Mouse (Mus musculus) midbrain, embryonic 11.5 days (tissue): ENCODE measurements around the gene Rnf214. TPM values are rescaled to one million over a fixed set of nuclear protein-coding genes. Genes with fewer than 3 reads are reported as not detected.

Experiments used
- ATAC-seq: fragments of 200-750 bp; cut with Nextera tagmentation; 2 replicates; pipeline ENCODE4 v1.8.0; 2017; ENCODE audit warnings: moderate TSS enrichment, moderate library complexity; ENCODE audit not compliant: low FRiP score
- DNase-seq: peaks from one replicate; pipeline ENCODE4 v3.0.0; 2015; ENCODE audit warnings: low spot score; ENCODE audit errors: missing footprints
- H3K27ac ChIP-seq: fragments of 300-500 bp; sonication (generic); 2 replicates; pipeline ENCODE4 v1.5.1; 2014; ENCODE audit warnings: low read depth, low read length
- H3K27me3 ChIP-seq: fragments of 300-500 bp; sonication (generic); 2 replicates; pipeline ENCODE4 v1.6.1; 2014; ENCODE audit warnings: mild to moderate bottlenecking, low read length, moderate library complexity, mixed read lengths; ENCODE audit not compliant: control insufficient read depth, insufficient read depth
- H3K36me3 ChIP-seq: fragments of 300-500 bp; sonication (generic); 2 replicates; pipeline ENCODE4 v1.6.1; 2014; ENCODE audit warnings: mild to moderate bottlenecking, low read length, moderate library complexity, mixed read lengths; ENCODE audit not compliant: control insufficient read depth, insufficient read depth
- H3K4me1 ChIP-seq: fragments of 300-500 bp; sonication (generic); 2 replicates; pipeline ENCODE4 v1.6.1; 2014; ENCODE audit warnings: low read length; ENCODE audit not compliant: control insufficient read depth, insufficient read depth
- H3K4me2 ChIP-seq: fragments of 300-500 bp; sonication (generic); 2 replicates; pipeline ENCODE4 v1.6.1; 2014; ENCODE audit warnings: mild to moderate bottlenecking, moderate library complexity
- H3K4me3 ChIP-seq: fragments of 300-500 bp; sonication (generic); 2 replicates; pipeline ENCODE4 v1.5.1; 2014; ENCODE audit warnings: low read depth, low read length
- H3K9ac ChIP-seq: fragments of 300-500 bp; sonication (generic); 2 replicates; pipeline ENCODE4 v1.6.1; 2014; ENCODE audit warnings: low read length
- H3K9me3 ChIP-seq: fragments of 300-500 bp; sonication (generic); 2 replicates; pipeline ENCODE4 v1.6.1; 2016; ENCODE audit warnings: low read length; ENCODE audit not compliant: control insufficient read depth
- WGBS: fragments of 180-500 bp; shearing (Covaris S2); extraction: QIAGEN DNeasy Blood & Tissue Kit; methylation state at CpG from one replicate; pipeline ENCODE4 v1.1.7; 2014; 5-methylcytosine and 5-hydroxymethylcytosine counted together
- polyA plus RNA-seq: library from polyadenylated mRNA; unstranded; fragments of >200 nt; fragmentation: Nextera tagmentation; extraction: Ambion mirVana; gene quantifications from 2 replicates; pipeline ENCODE4 v1.2.1, GENCODE M21; 2014

Rnf214 gene
- polyA plus RNA-seq, 1 experiment from 2014 or later, result 73.4 TPM

DNA sequence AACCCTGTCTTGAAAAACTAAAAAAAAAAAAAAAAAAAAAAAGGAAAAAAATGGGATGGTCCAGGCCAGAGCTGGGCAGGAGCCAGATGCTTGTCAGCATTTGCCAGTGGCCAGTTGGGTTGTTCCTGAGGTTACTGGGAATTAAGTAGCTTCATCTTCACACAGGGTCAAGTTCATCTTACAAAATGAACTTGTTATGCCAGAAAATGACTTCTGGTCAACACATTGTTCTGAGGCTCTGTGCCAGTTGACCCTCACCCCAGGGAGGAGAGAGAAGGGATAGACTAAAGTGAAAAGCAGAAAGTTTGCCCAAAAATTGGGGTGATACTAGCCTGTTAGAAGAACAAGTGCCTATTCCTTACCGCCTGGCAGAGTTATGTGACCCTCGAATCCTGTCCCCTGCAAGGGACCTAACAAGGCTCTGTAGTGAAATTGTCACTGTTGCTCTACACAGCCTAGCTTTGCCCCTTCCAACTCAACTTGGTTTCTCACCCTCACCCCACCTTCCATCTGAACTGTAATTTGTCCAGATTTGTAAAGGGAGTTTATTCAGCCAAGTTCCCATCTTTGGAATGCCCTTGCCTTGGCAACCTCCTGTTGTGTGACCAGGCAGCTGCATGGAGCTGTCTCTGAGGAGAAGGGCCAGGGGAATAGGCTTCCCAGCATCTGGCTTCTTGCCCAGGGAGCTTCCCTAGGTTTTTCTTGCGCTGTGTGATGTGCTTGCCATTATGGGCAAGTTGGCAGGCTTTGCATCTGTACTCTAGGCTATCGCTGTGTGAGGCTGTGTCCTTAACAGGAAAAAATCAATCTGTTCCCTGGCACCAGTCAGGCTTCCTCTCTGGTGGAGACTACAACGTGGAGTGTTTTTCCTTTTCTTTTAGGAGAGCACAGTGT, 10.6 kb upstream of the Rnf214 start:
- no peak overlapping the region for H3K9ac ChIP-seq
- no peaks in the 10 kb centered on the region for H3K4me1 ChIP-seq
- no peaks in the 10 kb centered on the region for H3K9me3 ChIP-seq
- 90% methylated on average over 5 of the region's 5 CpGs for WGBS
- no peak overlapping the region for H3K27ac ChIP-seq
- DNase-seq (no peak), ATAC-seq (no peak)
- H3K36me3 ChIP-seq, result peaks cover 6% of the 10 kb centered on the region
- no peak overlapping the region for H3K4me3 ChIP-seq
- no peak overlapping the region for H3K4me2 ChIP-seq
- H3K27me3 ChIP-seq, result no peaks in the 10 kb centered on the region

- no peaks in the 10 kb centered on the region for H3K27me3 ChIP-seq
These were observed 8.9 kb upstream of the Rnf214 start for GRCm38 (mm10) chr9:45915659-45916058.

GRCm38 (mm10) chr9:45911673-45912072, 5.0 kb upstream of the Rnf214 start:
- Histone ChIP-seq H3K9me3 (no peaks in the 10 kb centered on the region), H3K4me2 (no peak overlapping the region), H3K9ac (no peak overlapping the region), H3K27me3 (no peaks in the 10 kb centered on the region), H3K36me3 (peaks cover 13% of the 10 kb centered on the region; the same call in 1 of the 2 replicates), H3K4me1 (peaks cover 6% of the 10 kb centered on the region), H3K27ac (no peak overlapping the region), H3K4me3 (no peak overlapping the region)
- WGBS, result 67% methylated on average over 1 of the region's 1 CpGs
- ATAC-seq (no peak), DNase-seq (peak; percentile 87)

More at GRCm38 (mm10) chr9:45915659-45916058, 8.9 kb upstream of the Rnf214 start:
- Histone ChIP-seq H3K9ac (no peak overlapping the region), H3K4me3 (no peak overlapping the region), H3K4me2 (no peak overlapping the region), H3K9me3 (no peaks in the 10 kb centered on the region), H3K4me1 (no peaks in the 10 kb centered on the region), H3K36me3 (peaks cover 10% of the 10 kb centered on the region; the same call in 1 of the 2 replicates), H3K27ac (no peak overlapping the region)
- WGBS, result 93% methylated on average over 2 of the region's 2 CpGs
- no peak for ATAC-seq
- DNase-seq, result no peak

DNA sequence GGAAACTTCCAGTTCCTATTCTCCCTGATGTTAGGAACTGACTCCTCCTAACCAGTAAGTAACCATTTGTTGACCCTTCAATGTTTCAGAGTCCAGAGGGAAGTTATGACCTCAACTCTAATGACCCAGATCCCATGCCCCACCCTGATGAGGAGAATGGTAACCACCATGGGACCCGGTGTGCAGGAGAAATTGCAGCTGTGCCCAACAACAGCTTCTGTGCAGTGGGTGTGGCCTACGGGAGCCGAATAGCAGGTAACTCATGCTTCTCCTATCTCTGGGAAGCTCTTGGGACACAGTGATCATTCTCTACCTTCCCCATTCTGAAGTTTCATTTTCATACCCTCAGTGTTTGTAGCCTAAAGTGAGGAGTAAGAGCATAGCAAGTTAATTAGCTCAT, 4.3 kb upstream of the Rnf214 start:
- peaks cover 13% of the 10 kb centered on the region; the same call in 1 of the 2 replicates for H3K36me3 ChIP-seq
- no peak for ATAC-seq

DNA sequence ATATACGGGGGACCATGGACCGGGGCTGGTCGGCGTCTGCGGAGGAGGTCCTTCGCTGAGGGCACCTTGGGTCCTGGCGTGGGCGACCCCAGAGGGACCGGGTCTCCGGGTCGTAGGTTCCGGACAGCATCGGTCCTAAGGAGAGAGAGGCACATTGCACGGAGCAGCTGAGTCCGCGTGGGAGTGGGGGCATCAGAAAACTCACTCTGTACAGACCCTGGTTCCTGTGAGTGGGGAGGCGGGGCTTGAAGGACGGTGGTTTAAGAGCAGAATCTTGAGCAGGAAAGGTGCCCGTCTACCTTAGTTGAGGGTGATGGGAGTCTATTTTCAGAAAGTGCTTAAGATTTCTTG, 342 bp upstream of the Rnf214 start:
- peaks cover 15% of the 10 kb centered on the region for H3K4me1 ChIP-seq
- no peak for ATAC-seq

More for the DNA sequence above, 4.3 kb upstream of the Rnf214 start:
- H3K9me3 ChIP-seq, result no peaks in the 10 kb centered on the region
- H3K4me1 ChIP-seq, result peaks cover 6% of the 10 kb centered on the region
- H3K27me3 ChIP-seq, result no peaks in the 10 kb centered on the region
- no peak overlapping the region for H3K4me2 ChIP-seq
- no peak for DNase-seq
- H3K4me3 ChIP-seq, result no peak overlapping the region
- 95% methylated on average over 3 of the region's 3 CpGs for WGBS
- no peak overlapping the region for H3K9ac ChIP-seq
- no peak overlapping the region for H3K27ac ChIP-seq

DNA sequence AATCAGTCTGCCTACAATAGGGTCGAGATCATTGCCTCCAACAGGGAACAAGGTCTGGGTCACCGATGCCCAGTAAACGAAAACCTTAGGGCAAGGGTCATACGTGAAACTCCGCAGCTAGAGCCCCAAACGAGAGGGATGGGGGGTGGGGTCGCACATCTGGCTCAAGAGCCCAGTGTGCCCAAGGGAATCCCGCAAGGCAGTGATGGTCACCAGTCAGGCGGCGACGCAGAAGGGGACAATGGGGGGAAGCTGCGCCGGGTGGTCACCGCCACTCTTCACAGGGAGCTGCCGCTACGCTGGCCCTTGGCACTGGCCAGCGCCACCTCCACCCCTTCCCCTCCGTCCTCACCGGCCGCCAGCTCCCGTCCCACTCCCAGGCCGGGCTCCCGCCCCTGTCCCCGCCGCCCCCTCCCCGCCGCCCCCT, 887 bp downstream of the Rnf214 start:
- peak; percentile 92 for DNase-seq
- WGBS, result under 1% methylated on average over 23 of the region's 27 CpGs

More for the DNA sequence above, 342 bp upstream of the Rnf214 start:
- Histone ChIP-seq H3K36me3 (peaks cover 11% of the 10 kb centered on the region), H3K27ac (peak overlapping the region; percentile 93; the same call in 1 of the 2 replicates), H3K27me3 (no peaks in the 10 kb centered on the region), H3K9me3 (no peaks in the 10 kb centered on the region), H3K9ac (peak overlapping the region; percentile 90), H3K4me2 (peak overlapping the region; percentile 94), H3K4me3 (peak overlapping the region; percentile 90)
- no peak for DNase-seq
- 0% methylated on average over 19 of the region's 19 CpGs for WGBS

GRCm38 (mm10) chr9:45905196-45905595, 1.5 kb downstream of the Rnf214 start:
- H3K9ac ChIP-seq, result peak overlapping the region; percentile 90
- WGBS, result 57% methylated on average over 4 of the region's 4 CpGs
- peaks cover 6% of the 10 kb centered on the region for H3K36me3 ChIP-seq

More for the DNA sequence above, 887 bp downstream of the Rnf214 start:
- Histone ChIP-seq H3K4me3 (peak overlapping the region; percentile 90), H3K9me3 (no peaks in the 10 kb centered on the region), H3K36me3 (peaks cover 8% of the 10 kb centered on the region), H3K27me3 (no peaks in the 10 kb centered on the region), H3K4me1 (peaks cover 15% of the 10 kb centered on the region), H3K27ac (peak overlapping the region; percentile 93), H3K9ac (peak overlapping the region; percentile 90), H3K4me2 (peak overlapping the region; percentile 94)
- peak; percentile 79 for ATAC-seq

GRCm38 (mm10) chr9:45893681-45894080, 13.0 kb downstream of the Rnf214 start:
- no peak overlapping the region for H3K27ac ChIP-seq
- DNase-seq (no peak), ATAC-seq (no peak)
- no peaks in the 10 kb centered on the region for H3K9me3 ChIP-seq
- H3K4me3 ChIP-seq, result no peak overlapping the region
- peaks cover 17% of the 10 kb centered on the region for H3K36me3 ChIP-seq
- no peaks in the 10 kb centered on the region for H3K27me3 ChIP-seq
- H3K4me2 ChIP-seq, result no peak overlapping the region
- H3K9ac ChIP-seq, result no peak overlapping the region
- no peaks in the 10 kb centered on the region for H3K4me1 ChIP-seq

More at GRCm38 (mm10) chr9:45905196-45905595, 1.5 kb downstream of the Rnf214 start:
- H3K27me3 ChIP-seq, result no peaks in the 10 kb centered on the region
- no peaks in the 10 kb centered on the region for H3K9me3 ChIP-seq
- peak overlapping the region; percentile 94 for H3K4me2 ChIP-seq
- H3K4me3 ChIP-seq, result peak overlapping the region; percentile 90
- DNase-seq, result no peak
- no peak for ATAC-seq
- H3K27ac ChIP-seq, result no peak overlapping the region
- peaks cover 15% of the 10 kb centered on the region for H3K4me1 ChIP-seq

GRCm38 (mm10) chr9:45877928-45878327, 28.8 kb downstream of the Rnf214 start:
- Histone ChIP-seq H3K27me3 (no peaks in the 10 kb centered on the region), H3K4me3 (no peak overlapping the region), H3K27ac (no peak overlapping the region), H3K4me2 (no peak overlapping the region), H3K36me3 (peaks cover 2% of the 10 kb centered on the region), H3K9ac (no peak overlapping the region), H3K4me1 (no peaks in the 10 kb centered on the region), H3K9me3 (no peaks in the 10 kb centered on the region)
- ATAC-seq, result no peak
- 85% methylated on average over 2 of the region's 2 CpGs for WGBS
- DNase-seq, result no peak
